Mouse (Mus musculus): ENCODE data around the gene Ywhab.

Ywhab gene

DNA sequence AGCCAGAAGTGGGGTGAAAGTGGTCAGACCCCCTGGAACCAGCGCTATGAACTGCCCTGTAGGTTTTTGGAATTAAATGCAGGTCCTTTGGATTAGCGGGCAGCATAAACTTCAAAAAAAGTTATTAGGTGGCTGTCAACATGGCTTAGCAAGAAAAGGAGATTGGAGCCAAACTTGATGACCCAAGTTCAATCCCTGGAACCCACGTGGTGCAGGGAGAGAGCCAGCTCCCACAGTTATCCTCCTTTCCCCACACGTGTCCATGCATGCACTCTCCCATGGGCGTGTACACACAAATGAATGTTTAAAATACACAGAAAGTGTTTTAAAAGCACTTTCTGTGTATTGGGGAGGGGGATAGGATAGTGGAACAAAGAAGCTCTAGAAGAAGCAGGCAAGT, 15.7 kb downstream of the Ywhab start:
- DNase-seq = no peak

DNA sequence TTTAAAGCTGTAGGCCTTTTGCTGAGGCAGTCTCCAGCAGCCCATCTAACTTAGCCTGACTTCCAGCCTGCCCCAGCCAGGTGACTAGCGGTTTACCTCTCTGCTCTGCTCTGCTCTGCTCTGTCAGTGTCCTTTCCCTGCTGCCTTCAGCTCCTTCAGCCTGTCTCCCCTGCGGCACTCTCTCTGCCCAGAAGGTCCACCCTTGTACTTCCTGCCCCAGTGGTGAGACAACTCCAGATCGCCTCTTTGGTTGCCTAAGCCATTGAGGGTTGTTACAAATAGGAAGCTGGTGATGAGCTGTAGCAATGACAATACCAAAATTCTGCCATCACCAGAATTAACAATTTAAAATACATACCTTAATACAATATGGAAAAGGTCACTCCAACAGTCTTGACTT, 16.2 kb downstream of the Ywhab start:
- DNase-seq = no peak

DNA sequence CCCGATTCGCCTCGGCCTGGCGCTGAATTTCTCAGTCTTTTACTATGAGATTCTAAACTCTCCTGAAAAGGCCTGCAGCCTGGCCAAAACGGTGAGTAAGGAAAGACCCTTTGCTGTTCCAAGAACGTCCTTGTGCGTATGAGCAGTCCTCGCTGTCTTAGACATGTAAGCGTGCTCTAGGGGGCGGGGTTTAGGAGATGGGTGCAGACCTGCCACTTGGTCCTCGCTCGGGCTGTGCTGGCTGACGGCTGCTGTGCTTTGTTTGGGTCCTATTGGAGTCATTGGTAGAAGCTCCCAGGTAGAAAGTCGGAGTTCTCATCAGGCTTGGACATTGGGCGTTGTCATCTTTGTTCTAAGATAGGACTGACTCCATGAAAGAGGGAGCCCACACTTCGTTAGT, 20.5 kb downstream of the Ywhab start:
- DNase-seq = no peak

DNA sequence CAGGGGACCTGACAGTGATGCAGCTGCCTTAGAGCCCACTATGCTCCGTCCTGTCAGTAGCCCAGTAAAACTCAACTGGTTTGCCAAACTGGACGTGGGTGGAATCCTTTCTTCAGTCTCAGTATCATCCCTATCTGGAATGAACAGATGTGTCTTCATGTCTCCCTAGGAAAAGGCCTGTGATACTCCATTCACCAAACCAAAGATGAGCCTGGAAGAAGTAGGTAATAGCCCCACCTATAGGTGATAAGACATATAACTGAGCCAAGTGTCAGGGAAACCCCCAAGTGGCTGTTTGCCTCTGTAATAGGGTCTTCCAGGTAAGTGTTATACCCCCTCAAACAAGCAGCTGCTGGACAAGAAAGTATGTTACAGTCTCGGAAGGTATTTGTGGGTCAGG, 24.1 kb downstream of the Ywhab start:
- no peak for DNase-seq

DNA sequence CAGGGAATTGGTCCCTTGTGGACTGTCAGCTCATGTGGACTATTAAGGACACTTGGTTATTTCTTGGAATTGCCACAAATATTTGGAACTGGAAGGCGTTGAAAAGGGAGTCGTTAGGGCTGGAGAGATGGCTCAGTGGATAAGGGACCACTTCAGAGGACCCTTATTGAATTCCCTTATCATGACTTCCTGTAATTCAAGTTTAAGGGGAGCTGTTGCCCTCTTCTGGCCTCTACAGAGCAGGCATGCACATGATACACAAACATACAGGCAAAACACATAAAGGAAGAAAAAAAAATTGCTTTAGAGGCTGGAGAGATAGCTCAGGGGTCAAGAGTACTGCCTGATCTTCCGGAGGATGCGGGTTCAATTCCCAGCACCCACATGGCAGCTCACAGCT, 25.2 kb downstream of the Ywhab start:
- DNase-seq = no peak

DNA sequence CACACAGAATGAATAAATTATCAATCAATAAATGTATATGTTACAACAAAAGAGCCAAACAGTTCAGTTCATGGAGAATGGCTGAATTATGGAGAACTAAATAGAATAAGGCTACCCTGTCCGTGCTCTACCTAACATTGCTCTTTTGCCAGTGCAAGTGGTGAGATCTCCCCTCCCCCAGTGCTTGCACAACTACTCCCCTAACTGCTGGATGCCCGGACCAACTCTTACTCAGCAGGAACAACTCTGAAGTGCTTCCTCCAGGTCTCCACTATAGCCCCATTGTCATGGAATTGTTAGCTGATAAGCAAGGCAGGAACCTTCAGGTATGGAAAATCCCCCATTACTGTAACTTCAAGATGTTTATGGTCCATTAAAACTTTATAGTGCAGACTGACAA, 27.3 kb downstream of the Ywhab start:
- no peak for DNase-seq

DNA sequence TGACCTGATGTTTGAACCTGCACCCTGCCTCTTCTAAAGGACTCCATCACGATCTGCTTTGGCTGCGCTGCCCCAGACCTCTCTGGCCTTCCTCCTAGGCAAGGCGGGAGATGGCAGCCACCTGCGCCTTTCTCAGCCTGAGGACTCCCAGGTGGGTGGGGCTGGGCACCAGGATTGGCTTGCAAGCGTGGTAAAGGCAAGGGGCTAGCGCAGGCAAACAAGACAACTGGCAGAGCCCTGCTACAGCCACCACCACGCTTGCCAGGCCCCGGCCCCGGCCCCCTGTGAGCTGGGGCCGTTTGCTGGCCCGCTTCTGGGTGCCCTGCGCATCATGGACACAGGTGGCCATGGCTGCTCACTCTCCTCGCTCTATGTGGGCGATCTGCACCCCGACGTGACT, 30.4 kb downstream of the Ywhab start, which contains the start of gene Pabpc1l:
Gene Pabpc1l (plus strand): TSS at position 301 of the 400 bp plus-strand sequence.
- DNase-seq = no peak

DNA sequence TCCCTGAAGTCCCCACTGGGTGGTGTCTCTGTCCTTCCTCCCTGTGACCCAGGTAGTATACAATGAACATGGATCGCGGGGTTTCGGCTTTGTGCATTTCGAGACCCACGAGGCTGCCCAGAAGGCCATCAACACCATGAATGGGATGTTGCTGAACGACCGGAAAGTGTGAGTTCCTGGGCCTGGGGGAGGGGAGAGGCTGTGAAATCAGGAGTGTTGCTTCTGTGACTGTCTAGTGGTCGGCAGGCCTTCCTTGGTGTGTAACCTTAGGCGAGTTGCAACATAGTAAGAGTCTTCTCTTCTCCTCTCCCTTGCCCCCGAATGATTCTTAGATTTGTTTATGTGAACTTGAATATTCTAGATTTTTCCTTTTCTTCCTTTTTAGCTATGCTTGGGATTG, 36.4 kb downstream of the Ywhab start:
- DNase-seq = no peak

DNA sequence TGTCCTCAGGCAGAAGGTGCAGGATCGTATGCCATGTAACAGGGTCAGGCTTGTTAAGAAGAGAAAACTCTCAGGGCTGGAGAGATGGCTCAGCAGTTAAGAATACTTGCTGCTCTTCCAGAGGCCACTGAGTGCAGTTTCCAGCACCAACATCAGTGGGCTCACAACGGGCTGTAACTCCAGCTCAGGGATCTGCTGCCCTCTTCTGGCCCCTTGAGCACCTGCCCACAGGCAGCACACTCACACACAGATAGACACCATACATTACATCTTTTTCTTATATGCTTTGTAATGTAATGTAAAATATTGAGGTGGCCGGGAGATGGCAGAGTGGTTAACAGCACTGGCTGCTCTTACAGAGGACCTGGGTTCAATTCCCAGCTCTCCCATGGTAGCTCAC, 38.2 kb downstream of the Ywhab start:
- DNase-seq = no peak

DNA sequence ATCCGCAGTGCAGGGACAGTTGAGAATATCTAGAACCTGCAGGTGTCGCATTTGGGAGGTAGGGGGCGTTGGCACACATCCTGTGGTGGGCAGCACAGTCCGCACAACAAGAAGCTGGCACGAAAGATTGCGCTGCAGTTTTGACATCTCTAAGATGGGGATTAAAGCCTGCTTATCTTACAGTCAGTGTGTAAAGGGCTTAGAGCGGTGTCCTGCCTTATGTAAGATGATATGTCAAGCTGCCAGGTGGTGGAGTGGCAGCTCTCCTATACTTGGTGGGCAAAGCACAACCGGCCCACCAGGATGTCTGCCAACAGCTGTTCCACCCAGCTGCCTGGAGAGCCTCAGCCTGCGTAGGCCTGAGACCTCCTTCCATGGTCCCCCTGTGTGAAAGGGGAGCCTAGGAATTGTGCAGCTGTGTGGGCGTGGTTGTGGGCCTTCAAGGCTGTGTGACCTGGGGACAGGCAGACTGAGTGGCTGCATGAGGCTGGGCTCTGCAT, 41.8 kb downstream of the Ywhab start:
- DNase-seq = peak; percentile 52 to 59

DNA sequence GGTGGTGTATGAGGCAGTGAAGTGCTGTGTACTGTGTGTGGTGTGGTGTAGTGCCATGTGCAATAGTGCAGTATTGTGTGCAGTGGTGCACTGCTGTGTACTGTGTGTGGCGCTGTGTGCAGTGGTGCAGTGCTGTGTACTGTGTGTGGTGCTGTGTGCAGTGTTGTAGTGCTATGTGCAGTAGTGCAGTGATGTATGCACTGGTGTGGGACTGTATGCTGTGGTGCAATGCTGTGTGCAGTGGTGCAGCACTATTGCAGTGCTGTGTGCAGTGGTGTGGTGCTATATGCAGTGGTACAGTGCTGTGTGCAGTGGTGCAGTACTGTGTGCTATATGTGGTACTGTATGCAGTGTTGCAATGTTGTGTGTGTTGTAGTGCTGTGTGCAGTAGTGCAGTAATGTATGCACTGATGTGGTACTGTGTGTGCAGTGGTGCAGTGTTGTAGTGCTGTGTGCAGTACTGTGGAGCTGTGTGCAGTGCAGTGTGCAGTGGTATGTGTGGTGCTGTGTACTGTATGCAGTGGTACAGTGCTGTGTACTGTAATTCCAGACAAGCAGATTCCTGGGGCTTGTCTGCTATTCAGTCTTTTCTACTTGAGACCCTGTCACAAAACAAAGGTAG, 43.8 kb downstream of the Ywhab start:
- DNase-seq = no peak

DNA sequence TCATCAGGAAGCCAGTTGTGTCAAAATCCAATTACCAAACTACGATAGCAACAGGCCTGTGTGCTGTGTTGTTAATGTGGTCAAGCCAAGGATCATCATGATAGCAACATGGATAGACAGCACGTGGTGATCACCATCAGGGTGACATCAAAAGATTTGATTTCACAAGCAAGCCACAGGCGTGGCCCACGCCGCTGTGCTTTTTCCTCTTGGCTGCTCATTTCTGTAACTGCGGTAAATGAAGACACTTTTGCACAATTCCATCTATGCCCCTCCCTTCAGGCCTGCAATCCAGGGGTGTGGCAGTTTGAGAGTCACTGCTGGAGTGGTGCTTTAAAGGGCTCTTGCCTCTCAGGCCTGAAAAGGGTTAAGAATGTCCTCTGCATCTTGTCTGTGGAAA, 46.2 kb downstream of the Ywhab start:
- DNase-seq = no peak

DNA sequence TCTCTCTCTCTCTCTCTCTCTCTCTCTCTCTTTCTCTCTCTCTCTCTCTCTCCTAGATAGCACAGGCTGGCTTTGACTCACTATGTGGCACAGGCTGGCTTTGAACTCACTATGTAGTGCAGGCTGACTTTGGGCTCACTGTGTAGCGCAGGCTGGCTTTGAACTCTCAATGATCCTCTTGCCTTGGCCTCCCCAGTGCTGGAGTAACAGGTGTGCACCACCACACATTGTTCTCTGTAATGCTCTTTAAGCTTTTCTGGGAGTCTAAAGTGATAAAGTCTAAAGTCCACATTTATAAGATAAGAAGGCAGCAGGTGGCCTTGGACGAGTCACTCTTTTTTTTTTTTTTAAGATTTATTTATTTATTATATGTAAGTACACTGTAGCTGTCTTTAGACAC, 46.8 kb downstream of the Ywhab start:
- no peak for DNase-seq

DNA sequence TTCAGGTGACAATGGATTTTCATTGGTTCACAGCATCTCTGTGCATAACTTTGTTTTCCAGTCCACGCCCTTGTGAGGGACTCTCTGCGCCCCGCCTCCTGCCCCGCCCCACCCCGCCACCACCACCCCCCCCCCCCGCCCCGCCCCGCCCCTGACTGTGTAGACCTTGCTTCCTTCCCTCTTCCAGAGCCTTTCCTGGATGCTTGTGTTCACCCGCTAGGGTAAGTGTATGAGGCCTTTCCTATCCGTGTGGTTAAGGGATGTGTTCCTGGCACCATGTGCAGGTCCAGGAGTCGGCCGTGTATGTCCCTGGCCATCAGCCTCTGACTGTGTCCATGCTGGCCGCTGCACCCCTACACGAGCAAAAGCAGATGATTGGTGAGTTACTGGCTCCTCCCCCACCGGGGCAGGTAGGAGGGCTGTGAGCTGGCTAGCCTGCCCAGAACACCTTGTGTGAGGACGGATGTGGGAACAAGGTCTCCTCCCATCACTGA, 52.5 kb downstream of the Ywhab start:
- peak; percentile 50 to 58 for DNase-seq

DNA sequence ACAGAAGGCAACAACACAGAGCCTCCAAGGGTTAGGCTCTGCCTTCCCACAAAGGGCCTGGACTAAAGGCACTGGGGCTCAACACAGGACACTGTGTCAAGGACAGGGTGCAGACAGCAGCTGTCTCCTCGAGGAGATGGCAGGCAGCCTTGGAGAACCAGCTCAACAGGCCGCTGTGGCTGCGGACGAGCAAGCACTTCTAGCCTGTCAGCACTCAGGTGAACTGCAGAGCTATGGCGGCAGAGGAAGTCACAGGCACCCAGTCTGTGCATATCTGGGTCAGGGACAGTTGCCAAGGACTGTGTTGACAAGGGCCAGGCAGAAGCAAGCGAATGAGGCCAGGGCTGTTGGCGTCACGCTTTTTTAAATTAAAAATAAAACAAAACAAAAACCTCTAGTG, 59.0 kb downstream of the Ywhab start:
- peak; percentile 59 to 73 for DNase-seq

DNA sequence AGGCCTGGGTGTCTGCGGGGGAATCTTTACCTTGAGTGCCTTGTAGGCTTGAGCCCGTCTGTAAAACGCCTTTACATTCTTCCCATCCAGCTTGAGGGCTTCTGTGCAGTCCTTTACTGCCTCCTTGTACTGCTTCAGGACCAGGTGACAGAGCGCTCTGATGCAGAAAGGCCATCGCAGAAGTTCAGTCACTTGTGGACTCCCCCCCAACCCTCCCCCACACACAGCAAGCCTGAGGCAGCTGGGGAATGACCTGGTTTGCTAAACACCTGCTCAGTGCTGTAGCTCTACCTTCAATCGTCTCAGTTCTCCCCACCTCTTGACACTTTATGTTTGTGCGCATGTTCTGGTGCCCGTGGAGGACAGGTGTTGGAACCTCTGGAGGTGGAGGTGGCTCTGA, 59.9 kb downstream of the Ywhab start:
- no peak for DNase-seq

DNA sequence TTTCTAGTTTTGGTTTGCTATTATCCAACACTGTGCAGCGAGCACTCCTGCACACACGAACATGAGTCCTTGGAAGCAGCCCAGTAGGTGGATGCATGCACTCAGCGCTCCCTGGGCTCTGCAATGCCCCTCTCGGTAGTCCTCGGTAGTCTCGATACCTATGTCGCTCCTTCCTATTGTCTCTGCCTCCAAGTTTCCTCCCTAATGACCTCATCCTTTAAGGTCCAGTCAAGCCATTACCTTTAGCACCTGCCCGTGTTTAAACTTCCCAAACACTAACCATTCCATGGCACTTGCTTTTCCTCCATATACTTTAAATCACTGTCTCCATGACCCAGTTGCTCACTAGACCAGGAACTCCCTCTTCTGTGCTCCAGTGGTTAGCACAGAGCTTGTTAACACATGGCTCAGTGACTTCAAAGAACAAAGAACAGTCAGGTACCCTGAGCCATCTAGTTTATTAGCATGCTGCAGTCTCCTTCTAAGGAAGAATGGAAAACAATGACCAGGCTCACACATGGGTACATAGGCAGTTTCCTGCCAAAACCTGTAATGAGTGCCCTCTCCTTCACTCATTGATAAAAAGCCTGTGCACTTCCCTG, 65.0 kb downstream of the Ywhab start:
- DNase-seq = no peak

All from cerebellum, postnatal 10 days (tissue).